Mouse (Mus musculus): ENCODE measurements at regions not wholly inside any gene's neighbourhood (a gene's known extent, or its start where the extent isn't known, plus 50 kb on each side); places are given as distances from the start of the nearest gene placed in this dataset.
A peak's percentile ranks its signal among the peaks of the same experiment; 100 is the strongest.

GRCm38 (mm10) chr4:9218380-9218779 is 979.5 kb upstream of the Car8 start:
- H3K27ac ChIP-seq: no peak overlapping the region
- H3K4me1 ChIP-seq: no peaks in the 10 kb centered on the region
- H3K9ac ChIP-seq: no peak overlapping the region
- WGBS: 90% methylated on average over 5 of the region's 5 CpGs
- H3K9me3 ChIP-seq: no peaks in the 10 kb centered on the region
- H3K27me3 ChIP-seq: no peaks in the 10 kb centered on the region
- H3K4me3 ChIP-seq: no peak overlapping the region
- H3K36me3 ChIP-seq: no peaks in the 10 kb centered on the region
- ATAC-seq (ENCODE audit: insufficient number of reproducible peaks, insufficient read depth, low FRiP score, low TSS enrichment, low read depth): no peak
- H3K4me2 ChIP-seq: no peak overlapping the region

- Histone ChIP-seq H3K4me3 (no peak overlapping the region), H3K4me1 (no peaks in the 10 kb centered on the region), H3K36me3 (no peaks in the 10 kb centered on the region), H3K9me3 (no peaks in the 10 kb centered on the region), H3K27ac (no peak overlapping the region), H3K27me3 (no peaks in the 10 kb centered on the region), H3K4me2 (no peak overlapping the region), H3K9ac (no peak overlapping the region)
- WGBS: 75% methylated on average over 2 of the region's 2 CpGs
- ATAC-seq (ENCODE audit: insufficient number of reproducible peaks, insufficient read depth, low FRiP score, low TSS enrichment, low read depth): no peak
Observed at GRCm38 (mm10) chr4:9208606-9209005, 969.8 kb upstream of the Car8 start.

- H3K27me3 ChIP-seq: no peaks in the 10 kb centered on the region
- no peak overlapping the region for H3K9ac ChIP-seq
- ATAC-seq (ENCODE audit: insufficient number of reproducible peaks, insufficient read depth, low FRiP score, low TSS enrichment, low read depth): no peak
- no peak overlapping the region for H3K4me3 ChIP-seq
- no peaks in the 10 kb centered on the region for H3K4me1 ChIP-seq
- H3K27ac ChIP-seq: no peak overlapping the region
- WGBS: 74% methylated on average over 2 of the region's 2 CpGs
- no peaks in the 10 kb centered on the region for H3K9me3 ChIP-seq
- no peaks in the 10 kb centered on the region for H3K36me3 ChIP-seq
- H3K4me2 ChIP-seq: no peak overlapping the region
Observed at GRCm38 (mm10) chr4:9200012-9200411, 961.2 kb upstream of the Car8 start.

GRCm38 (mm10) chr4:9196435-9196834 is 957.6 kb upstream of the Car8 start:
- no peaks in the 10 kb centered on the region for H3K9me3 ChIP-seq
- H3K4me2 ChIP-seq: no peak overlapping the region
- H3K4me1 ChIP-seq: no peaks in the 10 kb centered on the region
- H3K27ac ChIP-seq: no peak overlapping the region
- WGBS: 45% methylated on average over 4 of the region's 4 CpGs
- H3K27me3 ChIP-seq: no peaks in the 10 kb centered on the region
- no peak overlapping the region for H3K9ac ChIP-seq
- H3K36me3 ChIP-seq: no peaks in the 10 kb centered on the region
- H3K4me3 ChIP-seq: no peak overlapping the region
- no peak for ATAC-seq (ENCODE audit: insufficient number of reproducible peaks, insufficient read depth, low FRiP score, low TSS enrichment, low read depth)

- ATAC-seq (ENCODE audit: insufficient number of reproducible peaks, insufficient read depth, low FRiP score, low TSS enrichment, low read depth): no peak
- 72% methylated on average over 6 of the region's 6 CpGs for WGBS
- no peak overlapping the region for H3K9ac ChIP-seq
- no peak overlapping the region for H3K4me3 ChIP-seq
- no peaks in the 10 kb centered on the region for H3K4me1 ChIP-seq
- H3K27ac ChIP-seq: no peak overlapping the region
- no peaks in the 10 kb centered on the region for H3K9me3 ChIP-seq
- no peak overlapping the region for H3K4me2 ChIP-seq
- no peaks in the 10 kb centered on the region for H3K27me3 ChIP-seq
- no peaks in the 10 kb centered on the region for H3K36me3 ChIP-seq
Observed at GRCm38 (mm10) chr4:9193121-9193520, 954.3 kb upstream of the Car8 start.

- Histone ChIP-seq H3K4me1 (peaks cover 12% of the 10 kb centered on the region), H3K4me3 (peak overlapping the region; percentile 27; the same call in 1 of the 2 replicates), H3K27me3 (no peaks in the 10 kb centered on the region), H3K36me3 (no peaks in the 10 kb centered on the region), H3K27ac (no peak overlapping the region), H3K9ac (peak overlapping the region; percentile 22; the same call in 1 of the 2 replicates), H3K9me3 (no peaks in the 10 kb centered on the region), H3K4me2 (peak overlapping the region; percentile 52)
- WGBS: 52% methylated on average over 14 of the region's 14 CpGs
- no peak for ATAC-seq (ENCODE audit: insufficient number of reproducible peaks, insufficient read depth, low FRiP score, low TSS enrichment, low read depth)
Observed at GRCm38 (mm10) chr4:9185156-9185875, 946.5 kb upstream of the Car8 start.

- Histone ChIP-seq H3K36me3 (no peaks in the 10 kb centered on the region), H3K4me2 (peak overlapping the region; percentile 52), H3K27ac (no peak overlapping the region), H3K9ac (peak overlapping the region; percentile 22; the same call in 1 of the 2 replicates), H3K4me1 (peaks cover 12% of the 10 kb centered on the region), H3K27me3 (no peaks in the 10 kb centered on the region), H3K9me3 (no peaks in the 10 kb centered on the region), H3K4me3 (peak overlapping the region; percentile 27)
- 2% methylated on average over 12 of the region's 12 CpGs for WGBS
- no peak for ATAC-seq (ENCODE audit: insufficient number of reproducible peaks, insufficient read depth, low FRiP score, low TSS enrichment, low read depth)
Observed at GRCm38 (mm10) chr4:9184451-9185121, 945.7 kb upstream of the Car8 start.

- Histone ChIP-seq H3K9me3 (no peaks in the 10 kb centered on the region), H3K27ac (no peak overlapping the region), H3K4me3 (no peak overlapping the region), H3K27me3 (no peaks in the 10 kb centered on the region), H3K36me3 (no peaks in the 10 kb centered on the region), H3K4me1 (no peaks in the 10 kb centered on the region), H3K4me2 (no peak overlapping the region), H3K9ac (no peak overlapping the region)
- WGBS: 55% methylated on average over 1 of the region's 1 CpGs
- no peak for ATAC-seq (ENCODE audit: insufficient number of reproducible peaks, insufficient read depth, low FRiP score, low TSS enrichment, low read depth)
Observed at GRCm38 (mm10) chr4:9174365-9174764, 935.5 kb upstream of the Car8 start.

- Histone ChIP-seq H3K9me3 (no peaks in the 10 kb centered on the region), H3K4me2 (no peak overlapping the region), H3K9ac (no peak overlapping the region), H3K27me3 (no peaks in the 10 kb centered on the region), H3K4me1 (no peaks in the 10 kb centered on the region), H3K27ac (no peak overlapping the region), H3K36me3 (no peaks in the 10 kb centered on the region), H3K4me3 (no peak overlapping the region)
- ATAC-seq (ENCODE audit: insufficient number of reproducible peaks, insufficient read depth, low FRiP score, low TSS enrichment, low read depth): no peak
- WGBS: 80% methylated on average over 7 of the region's 7 CpGs
Observed at GRCm38 (mm10) chr4:9162374-9162773, 923.5 kb upstream of the Car8 start.

- no peak overlapping the region for H3K27ac ChIP-seq
- no peaks in the 10 kb centered on the region for H3K27me3 ChIP-seq
- no peak overlapping the region for H3K4me3 ChIP-seq
- H3K9ac ChIP-seq: no peak overlapping the region
- no peaks in the 10 kb centered on the region for H3K4me1 ChIP-seq
- H3K36me3 ChIP-seq: no peaks in the 10 kb centered on the region
- WGBS: 45% methylated on average over 4 of the region's 4 CpGs
- H3K4me2 ChIP-seq: no peak overlapping the region
- no peak for ATAC-seq (ENCODE audit: insufficient number of reproducible peaks, insufficient read depth, low FRiP score, low TSS enrichment, low read depth)
- no peaks in the 10 kb centered on the region for H3K9me3 ChIP-seq
Observed at GRCm38 (mm10) chr4:9161814-9162133, 922.9 kb upstream of the Car8 start.

GRCm38 (mm10) chr4:9161068-9161813 is 922.4 kb upstream of the Car8 start:
- Histone ChIP-seq H3K9ac (no peak overlapping the region), H3K4me3 (no peak overlapping the region), H3K4me2 (no peak overlapping the region), H3K4me1 (no peaks in the 10 kb centered on the region), H3K9me3 (no peaks in the 10 kb centered on the region), H3K27me3 (no peaks in the 10 kb centered on the region), H3K27ac (no peak overlapping the region), H3K36me3 (no peaks in the 10 kb centered on the region)
- 67% methylated on average over 11 of the region's 11 CpGs for WGBS
- no peak for ATAC-seq (ENCODE audit: insufficient number of reproducible peaks, insufficient read depth, low FRiP score, low TSS enrichment, low read depth)

- no peaks in the 10 kb centered on the region for H3K36me3 ChIP-seq
- H3K9me3 ChIP-seq: no peaks in the 10 kb centered on the region
- no peak overlapping the region for H3K9ac ChIP-seq
- 26% methylated on average over 5 of the region's 5 CpGs for WGBS
- H3K27me3 ChIP-seq: no peaks in the 10 kb centered on the region
- no peak overlapping the region for H3K4me3 ChIP-seq
- no peak for ATAC-seq (ENCODE audit: insufficient number of reproducible peaks, insufficient read depth, low FRiP score, low TSS enrichment, low read depth)
- no peak overlapping the region for H3K27ac ChIP-seq
- peaks cover 7% of the 10 kb centered on the region; the same call in 1 of the 2 replicates for H3K4me1 ChIP-seq
- no peak overlapping the region for H3K4me2 ChIP-seq
Observed at GRCm38 (mm10) chr4:9147732-9148131, 908.9 kb upstream of the Car8 start.

Measured in embryonic facial prominence, embryonic 13.5 days (tissue).